Mouse (Mus musculus): ENCODE results near the gene Tfcp2. TPM values are rescaled to one million over a fixed set of nuclear protein-coding genes. Genes with fewer than 3 reads are reported as not detected.

Gene Tfcp2
- polyA plus RNA-seq, 1 experiment from 2014 or later, result 17.4 TPM

- Histone ChIP-seq H3K9me3 (ENCODE audit: control insufficient read depth, low read length) (no peaks in the 10 kb centered on the region), H3K4me1 (ENCODE audit: control insufficient read depth, insufficient read depth, low read length) (no peaks in the 10 kb centered on the region), H3K9ac (ENCODE audit: low read depth, low read length) (no peak overlapping the region), H3K36me3 (ENCODE audit: control insufficient read depth, insufficient read depth, low read length) (no peaks in the 10 kb centered on the region), H3K4me2 (ENCODE audit: low read depth, low read length) (no peak overlapping the region; the same call in 1 of the 2 replicates), H3K27me3 (replicated peaks; ENCODE audit: control insufficient read depth, insufficient read depth, low read length) (no peaks in the 10 kb centered on the region), H3K4me3 (ENCODE audit: low read depth, low read length) (no peak overlapping the region), H3K27ac (replicated peaks; ENCODE audit: low read depth, low read length) (no peak overlapping the region)
- 9% methylated on average over 17 of the region's 17 CpGs for WGBS
- peak; percentile 90 for DNase-seq (ENCODE audit: low spot score)
- peak; percentile 81; the same call in 1 of the 2 replicates for ATAC-seq (ENCODE audit: low read depth)
These were observed 94.5 kb downstream of the Tfcp2 start for GRCm38 (mm10) chr15:100457340-100457739.

- H3K4me3 ChIP-seq (ENCODE audit: low read depth, low read length), result no peak overlapping the region
- H3K9me3 ChIP-seq (ENCODE audit: control insufficient read depth, low read length), result no peaks in the 10 kb centered on the region
- 0 out of 2 replicates have a peak, but pooled peaks cover under 1% of the 10 kb centered on the region for H3K4me1 ChIP-seq (ENCODE audit: control insufficient read depth, insufficient read depth, low read length)
- no peak overlapping the region for H3K4me2 ChIP-seq (ENCODE audit: low read depth, low read length)
- H3K27ac ChIP-seq (replicated peaks; ENCODE audit: low read depth, low read length), result no peak overlapping the region
- 57% methylated on average over 7 of the region's 7 CpGs for WGBS
- ATAC-seq (ENCODE audit: low read depth), result no peak
- no peak for DNase-seq (ENCODE audit: low spot score)
- H3K9ac ChIP-seq (ENCODE audit: low read depth, low read length), result no peak overlapping the region
- no peaks in the 10 kb centered on the region for H3K27me3 ChIP-seq (replicated peaks; ENCODE audit: control insufficient read depth, insufficient read depth, low read length)
- no peaks in the 10 kb centered on the region for H3K36me3 ChIP-seq (ENCODE audit: control insufficient read depth, insufficient read depth, low read length)
These were observed 95.3 kb downstream of the Tfcp2 start for GRCm38 (mm10) chr15:100456356-100456991.

DNA sequence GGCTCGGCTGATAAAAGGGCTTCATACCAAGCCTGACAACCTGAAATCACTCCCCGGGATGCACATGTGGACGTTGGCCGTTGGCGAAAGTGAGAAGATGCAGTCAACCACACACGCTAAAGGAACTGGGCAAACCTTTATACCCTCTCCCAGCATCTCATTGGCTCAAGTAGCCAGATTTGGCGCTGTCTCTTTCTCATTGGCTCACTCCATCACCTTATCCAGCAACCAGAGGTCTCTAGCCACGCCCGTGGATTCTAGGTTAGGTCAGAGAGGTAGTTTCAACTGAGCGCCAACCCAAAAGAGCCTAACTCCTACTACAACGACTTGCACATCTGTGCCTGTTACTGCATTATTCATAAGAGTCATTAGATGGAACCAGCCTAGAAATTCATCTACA is 99.3 kb downstream of the Tfcp2 start:
- ATAC-seq (ENCODE audit: low read depth) (no peak), DNase-seq (ENCODE audit: low spot score) (no peak)
- Histone ChIP-seq H3K4me2 (ENCODE audit: low read depth, low read length) (no peak overlapping the region), H3K27me3 (replicated peaks; ENCODE audit: control insufficient read depth, insufficient read depth, low read length) (no peaks in the 10 kb centered on the region), H3K4me3 (ENCODE audit: low read depth, low read length) (no peak overlapping the region), H3K27ac (replicated peaks; ENCODE audit: low read depth, low read length) (no peak overlapping the region), H3K36me3 (ENCODE audit: control insufficient read depth, insufficient read depth, low read length) (no peaks in the 10 kb centered on the region), H3K9me3 (ENCODE audit: control insufficient read depth, low read length) (no peaks in the 10 kb centered on the region), H3K4me1 (ENCODE audit: control insufficient read depth, insufficient read depth, low read length) (peaks cover 9% of the 10 kb centered on the region; the same call in 1 of the 2 replicates), H3K9ac (ENCODE audit: low read depth, low read length) (no peak overlapping the region)
- WGBS, result 78% methylated on average over 11 of the region's 11 CpGs

- no peaks in the 10 kb centered on the region for H3K9me3 ChIP-seq (ENCODE audit: control insufficient read depth, low read length)
- H3K4me1 ChIP-seq (ENCODE audit: control insufficient read depth, insufficient read depth, low read length), result peaks cover 9% of the 10 kb centered on the region; the same call in 1 of the 2 replicates
- H3K9ac ChIP-seq (ENCODE audit: low read depth, low read length), result no peak overlapping the region
- H3K27ac ChIP-seq (replicated peaks; ENCODE audit: low read depth, low read length), result peak overlapping the region; percentile 21; the same call in 1 of the 2 replicates
- ATAC-seq (ENCODE audit: low read depth), result peak; percentile 71
- no peak overlapping the region for H3K4me3 ChIP-seq (ENCODE audit: low read depth, low read length)
- 38% methylated on average over 16 of the region's 16 CpGs for WGBS
- peak; percentile 83 for DNase-seq (ENCODE audit: low spot score)
- no peaks in the 10 kb centered on the region for H3K36me3 ChIP-seq (ENCODE audit: control insufficient read depth, insufficient read depth, low read length)
- H3K4me2 ChIP-seq (ENCODE audit: low read depth, low read length), result 0 out of 2 replicates have a peak overlapping the region, but pooled peaks have one; percentile 28
- no peaks in the 10 kb centered on the region for H3K27me3 ChIP-seq (replicated peaks; ENCODE audit: control insufficient read depth, insufficient read depth, low read length)
These were observed 100.6 kb downstream of the Tfcp2 start for GRCm38 (mm10) chr15:100451245-100451644.

- DNase-seq (ENCODE audit: low spot score), result no peak
- Histone ChIP-seq H3K27ac (replicated peaks; ENCODE audit: low read depth, low read length) (no peak overlapping the region), H3K27me3 (replicated peaks; ENCODE audit: control insufficient read depth, insufficient read depth, low read length) (no peaks in the 10 kb centered on the region), H3K4me1 (ENCODE audit: control insufficient read depth, insufficient read depth, low read length) (peaks cover 9% of the 10 kb centered on the region; the same call in 1 of the 2 replicates), H3K4me2 (ENCODE audit: low read depth, low read length) (no peak overlapping the region), H3K36me3 (ENCODE audit: control insufficient read depth, insufficient read depth, low read length) (no peaks in the 10 kb centered on the region), H3K9ac (ENCODE audit: low read depth, low read length) (no peak overlapping the region), H3K9me3 (ENCODE audit: control insufficient read depth, low read length) (no peaks in the 10 kb centered on the region), H3K4me3 (ENCODE audit: low read depth, low read length) (no peak overlapping the region)
- 80% methylated on average over 3 of the region's 3 CpGs for WGBS
- ATAC-seq (ENCODE audit: low read depth), result no peak
These were observed 102.3 kb downstream of the Tfcp2 start for GRCm38 (mm10) chr15:100449495-100449894.

- Histone ChIP-seq H3K4me2 (ENCODE audit: low read depth, low read length) (no peak overlapping the region), H3K4me1 (ENCODE audit: control insufficient read depth, insufficient read depth, low read length) (peaks cover 12% of the 10 kb centered on the region), H3K9me3 (ENCODE audit: control insufficient read depth, low read length) (no peaks in the 10 kb centered on the region)
These were observed 103.2 kb downstream of the Tfcp2 start for GRCm38 (mm10) chr15:100448572-100448971.

More at GRCm38 (mm10) chr15:100448572-100448971, 103.2 kb downstream of the Tfcp2 start:
- Histone ChIP-seq H3K27me3 (replicated peaks; ENCODE audit: control insufficient read depth, insufficient read depth, low read length) (no peaks in the 10 kb centered on the region), H3K27ac (replicated peaks; ENCODE audit: low read depth, low read length) (no peak overlapping the region), H3K36me3 (ENCODE audit: control insufficient read depth, insufficient read depth, low read length) (no peaks in the 10 kb centered on the region), H3K4me3 (ENCODE audit: low read depth, low read length) (no peak overlapping the region), H3K9ac (ENCODE audit: low read depth, low read length) (no peak overlapping the region)
- WGBS, result 73% methylated on average over 4 of the region's 4 CpGs
- DNase-seq (ENCODE audit: low spot score) (no peak), ATAC-seq (ENCODE audit: low read depth) (no peak)

Other genes starting within 250 kb of the Tfcp2 start
- gene Mettl7a1, start 247.9 kb downstream of the Tfcp2 start, polyA plus RNA-seq (2014; fragmentation: Nextera tagmentation; extraction: Ambion mirVana), result 3.4 TPM in 2 replicates
- 0.43 and 0.50 TPM in 2 replicates for gene Mettl7a3, start 217.1 kb downstream of the Tfcp2 start, polyA plus RNA-seq (2014; fragmentation: Nextera tagmentation; extraction: Ambion mirVana)
- 0.34 TPM in 1 of 2 replicates, not detected in the other for gene Methig1, start 198.9 kb downstream of the Tfcp2 start, polyA plus RNA-seq (2014; fragmentation: Nextera tagmentation; extraction: Ambion mirVana)
- gene Mettl7a2, start 198.8 kb downstream of the Tfcp2 start, polyA plus RNA-seq (2014; fragmentation: Nextera tagmentation; extraction: Ambion mirVana), result not detected in 2 replicates
- gene Higd1c, start 187.5 kb downstream of the Tfcp2 start, polyA plus RNA-seq (2014; fragmentation: Nextera tagmentation; extraction: Ambion mirVana), result not detected in 2 replicates
- gene Gm5475, start 129.9 kb downstream of the Tfcp2 start, polyA plus RNA-seq (2014; fragmentation: Nextera tagmentation; extraction: Ambion mirVana), result 0.14 TPM in 1 of 2 replicates, not detected in the other
- gene Slc11a2, start 126.9 kb downstream of the Tfcp2 start, polyA plus RNA-seq (2014; fragmentation: Nextera tagmentation; extraction: Ambion mirVana), result 15.5 and 17.0 TPM in 2 replicates
- gene Letmd1, start 83.0 kb downstream of the Tfcp2 start, polyA plus RNA-seq (2014; fragmentation: Nextera tagmentation; extraction: Ambion mirVana), result 26.6 and 30.4 TPM in 2 replicates
- 15.5 and 17.3 TPM in 2 replicates for gene Csrnp2, start 56.5 kb downstream of the Tfcp2 start, polyA plus RNA-seq (2014; fragmentation: Nextera tagmentation; extraction: Ambion mirVana)
- 8.3 and 10.1 TPM in 2 replicates for gene Pou6f1, start 48.0 kb upstream of the Tfcp2 start, polyA plus RNA-seq (2014; fragmentation: Nextera tagmentation; extraction: Ambion mirVana)
- gene Dazap2, start 63.3 kb upstream of the Tfcp2 start, polyA plus RNA-seq (2014; fragmentation: Nextera tagmentation; extraction: Ambion mirVana), result 185 and 189 TPM in 2 replicates
- 15.8 and 17.2 TPM in 2 replicates for gene Smagp, start 84.9 kb upstream of the Tfcp2 start, polyA plus RNA-seq (2014; fragmentation: Nextera tagmentation; extraction: Ambion mirVana)
- gene Bin2, start 117.5 kb upstream of the Tfcp2 start, polyA plus RNA-seq (2014; fragmentation: Nextera tagmentation; extraction: Ambion mirVana), result 2.3 and 2.4 TPM in 2 replicates
- 2.4 and 3.8 TPM in 2 replicates for gene Cela1, start 135.9 kb upstream of the Tfcp2 start, polyA plus RNA-seq (2014; fragmentation: Nextera tagmentation; extraction: Ambion mirVana)
- 1.5 and 2.1 TPM in 2 replicates for gene Galnt6, start 177.4 kb upstream of the Tfcp2 start, polyA plus RNA-seq (2014; fragmentation: Nextera tagmentation; extraction: Ambion mirVana)
- gene Slc4a8, start 209.7 kb upstream of the Tfcp2 start, polyA plus RNA-seq (2014; fragmentation: Nextera tagmentation; extraction: Ambion mirVana), result 3.1 and 4.3 TPM in 2 replicates

All from embryonic facial prominence, embryonic 14.5 days (tissue).